Mouse (Mus musculus) adrenal gland (tissue): ENCODE data around the gene Nrcam.

ENCODE experiments used
- intact Hi-C: fragments of 180-260 bp; cut with DNase I; formaldehyde crosslinking; loops from one replicate; pipeline ENCODE4 v1.15.1; 2025

Gene Nrcam

GRCm38 (mm10) chr12:44357460-44357859 lies 28.8 kb downstream of the Nrcam start:
- intact Hi-C loops = no loop called here

- intact Hi-C loops = no loop called here
These were observed 29.2 kb downstream of the Nrcam start for GRCm38 (mm10) chr12:44357881-44358280.

GRCm38 (mm10) chr12:44371076-44371710 lies 42.5 kb downstream of the Nrcam start:
- intact Hi-C loops = no loop called here

GRCm38 (mm10) chr12:44375956-44376355 lies 47.3 kb downstream of the Nrcam start:
- intact Hi-C loops = no loop called here

- intact Hi-C loops = no loop called here
These were observed 49.9 kb downstream of the Nrcam start for GRCm38 (mm10) chr12:44378431-44379161.

- intact Hi-C loops = no loop called here
These were observed 52.1 kb downstream of the Nrcam start for GRCm38 (mm10) chr12:44380805-44381204.

- intact Hi-C loops = no loop called here
These were observed 57.7 kb downstream of the Nrcam start for GRCm38 (mm10) chr12:44386398-44386797.

- intact Hi-C loops = no loop called here
These were observed 59.5 kb downstream of the Nrcam start for GRCm38 (mm10) chr12:44388220-44388619.

GRCm38 (mm10) chr12:44390391-44391137 lies 61.9 kb downstream of the Nrcam start:
- intact Hi-C loops = no loop called here

- intact Hi-C loops = no loop called here
These were observed 66.2 kb downstream of the Nrcam start for GRCm38 (mm10) chr12:44394901-44395300.

- intact Hi-C loops = no loop called here
These were observed 69.1 kb downstream of the Nrcam start for GRCm38 (mm10) chr12:44397782-44398181.

GRCm38 (mm10) chr12:44402134-44402533 lies 73.4 kb downstream of the Nrcam start:
- intact Hi-C loops = no loop called here

- intact Hi-C loops = no loop called here
These were observed 74.6 kb downstream of the Nrcam start for GRCm38 (mm10) chr12:44403270-44403669.

- intact Hi-C loops = no loop called here
These were observed 75.2 kb downstream of the Nrcam start for GRCm38 (mm10) chr12:44403731-44404424.

GRCm38 (mm10) chr12:44409786-44410185 lies 81.1 kb downstream of the Nrcam start:
- intact Hi-C loops = no loop called here

- intact Hi-C loops = no loop called here
These were observed 82.3 kb downstream of the Nrcam start for GRCm38 (mm10) chr12:44411031-44411430.

GRCm38 (mm10) chr12:44422154-44422866 lies 93.6 kb downstream of the Nrcam start:
- intact Hi-C loops = no loop called here

GRCm38 (mm10) chr12:44422867-44423255 lies 94.2 kb downstream of the Nrcam start:
- intact Hi-C loops = no loop called here

- intact Hi-C loops = no loop called here
These were observed 95.3 kb downstream of the Nrcam start for GRCm38 (mm10) chr12:44424011-44424410.

GRCm38 (mm10) chr12:44425040-44425439 lies 96.4 kb downstream of the Nrcam start:
- intact Hi-C loops = no loop called here

- intact Hi-C loops = no loop called here
These were observed 101.7 kb downstream of the Nrcam start for GRCm38 (mm10) chr12:44430335-44430734.
